Mouse (Mus musculus): ENCODE measurements at regions not wholly inside any gene's neighbourhood (a gene's known extent, or its start where the extent isn't known, plus 50 kb on each side); places are given as distances from the start of the nearest gene placed in this dataset.
"Not testable (repeated sequence)": the region's sequence is repeated elsewhere in the genome, so short reads cannot be mapped to it uniquely, and the experiment has no call there.

DNA sequence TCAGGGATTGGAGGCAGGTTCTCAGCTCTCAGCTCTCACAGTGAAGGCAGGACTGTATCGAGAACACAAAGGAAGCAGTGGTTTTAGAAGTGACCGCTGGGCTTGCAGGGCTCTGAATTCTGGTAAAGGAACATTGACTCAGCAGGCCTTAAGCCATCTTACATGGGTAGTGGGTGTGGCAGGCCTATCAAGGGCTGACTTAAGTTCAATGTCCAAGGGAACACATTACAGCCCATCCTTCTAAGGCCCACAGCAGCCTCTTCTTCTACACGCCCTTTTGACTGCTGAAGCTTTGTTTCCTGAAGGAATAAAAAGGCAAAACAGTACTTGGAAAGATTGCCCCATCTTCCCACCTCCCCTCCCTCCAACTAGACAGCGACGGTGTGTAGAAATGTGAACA, 137.6 kb downstream of the Tnfsf18 start:
- in situ Hi-C loops (cut with MboI, MseI), result no loop called here

DNA sequence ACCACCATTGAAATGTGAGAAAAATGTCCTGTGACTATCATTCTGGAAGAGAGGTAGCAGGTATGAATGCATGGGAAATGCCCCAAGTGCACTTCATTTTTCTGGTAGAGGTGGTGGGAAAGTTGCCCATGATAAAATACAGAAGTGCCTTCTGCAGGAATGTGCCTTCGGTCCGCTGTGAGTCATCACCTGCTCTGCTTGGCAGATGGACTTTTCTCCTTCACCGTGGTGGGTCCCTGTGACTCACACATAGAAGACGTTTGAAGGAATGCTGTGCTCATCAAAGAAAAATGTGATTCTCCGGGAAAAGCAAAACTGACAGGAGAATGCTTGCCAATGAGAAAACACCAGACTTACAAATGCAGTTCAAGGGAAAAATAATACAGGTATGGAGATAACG, 126.8 kb downstream of the Tnfsf18 start:
- in situ Hi-C loops (cut with MboI, MseI), result no loop called here

DNA sequence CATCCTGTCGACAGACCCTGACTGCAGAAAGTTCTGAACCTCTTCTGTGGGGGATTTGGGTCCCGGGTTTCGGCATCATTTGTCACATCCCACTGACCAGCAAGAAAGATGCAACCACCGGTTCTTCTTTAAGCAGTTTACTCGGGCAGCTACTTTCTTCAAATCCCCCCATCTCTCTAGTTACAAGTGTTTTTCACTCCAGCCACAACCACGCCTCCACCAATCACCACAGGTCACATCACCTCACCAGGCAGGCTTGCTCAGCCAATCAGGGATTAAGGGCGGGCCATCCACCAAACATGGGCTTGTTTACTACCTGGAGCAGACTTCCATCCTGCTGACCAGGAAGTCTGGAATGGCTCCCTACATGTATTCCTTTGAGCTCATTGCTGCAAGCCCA, 119.6 kb downstream of the Tnfsf18 start:
- in situ Hi-C loops (cut with MboI, MseI), result not testable (repeated sequence)

DNA sequence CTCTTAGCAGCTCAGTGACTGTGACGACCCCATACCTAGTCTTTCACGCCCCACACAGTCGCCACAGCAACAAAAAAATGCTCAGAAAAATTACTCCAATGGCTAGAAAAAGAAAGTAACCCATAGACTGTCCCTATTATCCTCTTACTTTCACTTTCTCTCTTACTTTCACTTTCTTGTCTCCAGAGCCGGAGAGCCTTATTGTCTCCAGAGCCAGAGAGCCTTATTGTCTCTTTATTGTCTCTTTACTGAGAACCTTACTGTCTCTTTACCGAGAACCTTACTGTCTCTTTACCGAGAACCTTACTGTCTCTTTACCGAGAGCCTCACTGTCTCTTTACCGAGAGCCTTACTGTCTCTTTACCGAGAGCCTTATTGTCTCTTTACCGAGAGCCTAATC, 119.2 kb downstream of the Tnfsf18 start:
- in situ Hi-C loops (cut with MboI, MseI), result not testable (repeated sequence)

DNA sequence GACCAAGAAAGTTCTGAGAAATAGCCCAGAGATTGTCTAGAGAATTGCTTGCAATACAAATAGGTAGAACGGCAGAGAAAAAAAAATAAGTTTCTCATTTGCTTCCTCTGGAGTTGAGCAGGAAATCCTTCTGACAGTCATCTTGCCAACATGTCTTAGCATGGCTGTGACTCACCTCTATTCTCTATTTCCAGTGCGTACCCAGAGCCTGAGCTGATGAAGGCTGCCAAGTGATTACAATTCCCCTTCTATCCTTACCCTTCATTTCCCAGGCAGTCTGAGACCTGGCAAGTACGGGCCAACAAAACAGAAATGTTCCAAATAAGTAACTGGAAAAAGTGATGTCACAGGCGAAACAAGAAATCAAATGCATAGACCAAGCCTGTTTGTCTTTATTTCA, 113.0 kb downstream of the Tnfsf18 start:
- in situ Hi-C loops (cut with MboI, MseI), result no loop called here

DNA sequence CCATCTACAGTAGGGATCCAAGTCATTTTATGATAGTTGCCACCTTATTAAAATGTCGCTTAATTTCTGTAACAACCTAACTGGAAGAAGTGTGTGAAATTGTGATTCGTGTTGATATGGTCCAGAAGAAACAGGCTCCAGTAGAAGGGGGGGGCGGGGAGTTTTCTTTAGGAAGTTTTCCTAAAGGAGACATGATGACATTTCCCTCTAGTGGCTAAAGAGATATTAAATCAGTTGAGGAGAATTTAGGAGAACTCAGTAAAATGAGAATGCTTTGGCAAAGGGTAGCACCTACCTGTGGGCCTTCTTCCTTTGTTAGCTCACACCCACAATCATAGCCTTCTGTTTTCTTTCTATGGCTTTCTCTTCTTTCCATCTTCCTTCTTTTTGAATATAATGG, 107.7 kb downstream of the Tnfsf18 start:
- in situ Hi-C loops (cut with MboI, MseI), result no loop called here

DNA sequence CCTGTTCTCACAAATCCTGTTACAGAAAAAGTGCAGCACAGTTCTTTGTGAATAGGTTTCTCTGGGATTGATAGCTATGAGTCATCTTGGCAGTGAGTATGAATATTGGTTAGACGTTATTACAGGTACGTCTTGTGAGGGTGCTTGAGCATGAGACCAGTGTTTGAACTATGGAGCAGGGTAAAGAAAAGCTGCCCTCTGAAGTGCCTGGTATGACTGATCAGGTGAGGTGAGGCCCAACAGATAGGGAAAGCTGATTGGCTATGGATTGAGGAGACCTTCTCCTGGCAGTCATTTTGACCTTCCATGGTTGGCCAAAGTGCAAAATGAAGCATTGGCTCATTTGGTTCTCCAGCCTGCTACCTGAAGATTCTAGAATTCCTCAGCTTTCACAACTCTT, 106.7 kb downstream of the Tnfsf18 start:
- in situ Hi-C loops (cut with MboI, MseI), result no loop called here

DNA sequence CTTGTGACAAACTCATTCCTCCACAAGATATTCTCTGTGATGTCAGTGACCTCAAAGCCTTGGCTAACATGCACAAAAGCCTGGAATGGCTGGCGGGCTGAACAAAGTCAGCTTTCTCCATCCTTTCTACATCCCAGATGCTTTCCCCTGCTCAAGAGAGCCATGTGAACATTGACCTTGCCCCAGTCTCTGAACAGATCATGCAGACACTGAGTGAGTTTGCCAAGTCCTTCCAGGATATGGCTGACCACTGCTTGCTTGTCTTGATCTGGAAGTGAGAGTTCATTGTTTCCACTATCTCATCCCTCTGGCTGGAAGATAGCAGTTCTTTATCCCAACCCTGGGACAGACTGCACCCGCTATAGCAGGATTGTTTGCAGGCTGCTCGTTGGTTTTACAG, 103.7 kb downstream of the Tnfsf18 start:
- in situ Hi-C loops (cut with MboI, MseI), result no loop called here

DNA sequence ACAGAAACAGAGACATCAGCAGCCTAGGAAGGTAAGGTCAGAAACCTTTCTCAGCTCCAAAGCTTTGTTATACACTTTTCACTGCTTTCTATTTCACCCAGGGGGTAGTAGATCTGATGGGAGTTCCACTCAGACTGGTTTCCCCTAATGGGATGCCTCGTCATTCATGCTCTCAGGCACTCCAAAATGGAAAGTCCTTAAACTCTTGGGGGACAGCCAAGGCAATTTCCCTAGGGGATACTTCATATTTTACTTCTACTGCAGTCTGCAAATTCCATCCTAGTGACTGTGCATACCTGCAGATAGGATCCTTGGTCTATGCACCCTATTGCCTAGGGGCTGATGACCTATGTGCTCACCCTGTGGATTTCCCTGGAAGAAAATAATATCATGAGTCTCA, 82.1 kb downstream of the Tnfsf18 start:
- in situ Hi-C loops (cut with MboI, MseI), result loop anchor here (5.0 kb wide), 1 partner anchor 64 kb away; no protein-coding TSS in a partner anchor

DNA sequence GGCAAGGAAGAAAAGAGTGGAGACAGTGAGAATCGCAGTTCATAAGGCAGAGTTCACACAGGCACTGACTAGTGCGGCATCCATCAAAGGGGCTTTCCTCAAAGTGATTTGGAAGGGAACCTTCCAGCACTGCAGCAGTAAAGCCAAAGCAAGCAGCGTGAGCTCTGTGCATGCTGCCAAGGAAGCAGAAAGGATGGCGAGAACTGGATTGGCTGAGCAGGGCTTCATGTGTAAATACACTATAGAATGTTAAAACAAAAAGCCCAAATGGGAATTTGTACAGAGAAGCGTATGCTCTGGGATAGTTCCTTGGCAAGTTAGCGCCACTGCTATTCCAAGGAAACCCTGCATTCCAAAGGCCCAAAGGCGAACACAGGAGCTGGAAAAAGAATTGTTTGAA, 81.5 kb downstream of the Tnfsf18 start:
- in situ Hi-C loops (cut with MboI, MseI), result loop anchor here (5.0 kb wide), 1 partner anchor 64 kb away; no protein-coding TSS in a partner anchor

DNA sequence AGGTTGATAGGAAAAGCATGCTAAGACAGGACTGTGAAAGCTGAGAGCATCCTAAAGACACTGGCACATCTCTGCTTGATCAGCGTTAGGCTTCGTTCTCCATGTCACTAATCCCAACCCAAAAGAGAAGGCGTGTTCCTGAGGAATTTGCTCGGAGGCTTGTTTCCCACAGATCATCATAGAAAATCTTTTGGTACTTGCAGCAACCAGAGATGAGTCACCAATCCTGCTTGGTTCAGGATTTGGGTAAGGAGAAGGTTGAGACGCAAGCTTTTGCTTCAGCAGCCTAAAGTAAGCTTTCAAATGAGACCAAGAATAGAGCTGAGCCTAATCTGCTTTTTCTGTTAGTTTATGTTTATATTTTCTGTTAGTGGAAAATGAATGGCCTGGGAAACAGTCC, 80.7 kb downstream of the Tnfsf18 start:
- in situ Hi-C loops (cut with MboI, MseI), result loop anchor here (5.0 kb wide), 1 partner anchor 63 kb away; no protein-coding TSS in a partner anchor

DNA sequence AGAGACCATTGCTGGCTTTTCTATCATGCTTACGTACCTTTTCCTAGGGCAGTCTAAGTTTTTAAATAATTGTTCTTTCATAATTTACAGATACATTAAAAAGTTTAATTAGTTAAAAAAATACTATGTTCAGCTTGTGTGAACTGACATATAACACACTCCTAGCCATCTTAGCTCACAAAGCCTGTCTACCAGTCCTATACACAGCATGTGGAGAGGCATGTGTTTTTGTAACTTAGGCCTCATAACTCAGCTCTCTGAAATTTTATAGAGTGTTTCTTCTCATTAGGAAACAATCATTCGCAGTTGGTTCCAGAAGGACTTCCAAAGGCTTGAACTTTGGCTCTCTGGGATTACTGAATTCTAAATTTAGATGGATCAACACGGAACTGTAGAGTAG, 76.3 kb downstream of the Tnfsf18 start:
- in situ Hi-C loops (cut with MboI, MseI), result no loop called here

DNA sequence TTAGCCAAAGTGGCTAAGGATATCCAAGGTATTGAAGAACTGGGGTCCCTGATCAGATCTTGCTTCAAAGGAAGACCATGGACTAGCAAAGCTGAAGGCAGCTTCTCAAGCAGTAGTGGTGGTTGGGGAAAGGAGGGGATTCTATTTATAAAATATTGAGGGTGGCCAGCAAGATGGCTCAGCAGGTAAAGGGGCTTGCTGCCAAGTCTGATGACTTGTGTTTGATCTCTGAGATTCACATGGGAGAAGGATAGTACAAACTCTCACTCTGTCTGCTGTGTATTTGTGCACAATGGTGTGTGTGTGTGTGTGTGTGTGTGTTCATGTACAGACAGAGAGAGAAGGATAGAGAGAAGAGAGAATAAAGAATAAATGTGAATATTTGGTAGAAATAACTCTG, 73.4 kb downstream of the Tnfsf18 start:
- in situ Hi-C loops (cut with MboI, MseI), result no loop called here

DNA sequence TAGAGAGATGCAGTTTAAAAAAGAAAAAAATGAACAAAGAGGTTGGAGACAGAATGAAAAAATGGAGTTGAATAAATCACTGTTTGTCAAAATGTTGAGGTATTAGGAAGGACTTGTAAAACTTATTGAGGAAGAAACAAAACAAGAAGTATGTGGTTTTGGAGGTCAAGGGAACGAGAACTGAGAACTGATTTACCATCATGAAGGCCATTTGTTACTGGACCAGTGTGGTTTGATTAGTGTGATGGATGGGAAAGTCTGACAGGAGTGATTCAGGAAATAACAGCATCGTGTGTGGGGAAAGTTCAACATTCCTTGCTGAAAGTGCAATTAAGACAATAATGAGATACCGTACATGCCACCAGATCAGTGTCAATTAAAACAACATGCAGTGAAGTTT, 65.9 kb downstream of the Tnfsf18 start:
- in situ Hi-C loops (cut with MboI, MseI), result no loop called here

Measured in T-helper 1 cell (primary cell).